ENCODE assay signal across 18 mouse cellular contexts in the genomic region with DNA sequence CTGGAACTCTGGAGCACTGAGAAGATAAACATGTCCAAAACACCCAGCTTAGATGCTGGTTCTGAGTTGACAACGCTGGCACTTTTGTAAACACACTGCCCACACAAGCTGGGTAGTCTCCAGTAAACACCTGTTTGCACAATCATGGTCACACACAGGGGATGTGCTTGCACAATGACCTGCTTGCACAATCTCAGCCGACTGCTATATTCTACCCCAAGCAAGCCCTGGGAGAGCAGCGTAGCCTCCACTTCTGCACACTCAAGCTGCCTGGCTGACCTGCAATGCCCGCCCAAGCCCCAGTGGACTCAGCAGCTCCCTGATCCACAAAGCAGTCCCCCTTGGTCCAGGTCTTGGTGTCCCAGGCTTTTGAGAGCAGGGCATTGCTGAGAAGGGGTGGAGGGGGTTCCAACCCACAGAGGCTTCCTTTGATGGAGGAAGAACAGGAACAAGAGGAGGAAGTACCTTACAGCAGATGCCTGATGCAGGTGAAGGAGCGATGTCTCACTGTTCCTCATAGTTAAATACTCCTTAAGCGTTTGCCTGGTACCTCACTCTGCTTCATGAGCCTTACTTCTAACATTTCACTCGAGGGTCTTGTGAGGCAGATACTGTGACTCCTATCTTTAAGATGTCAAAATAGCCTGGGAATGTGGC. TPM values are rescaled to one million over a fixed set of nuclear protein-coding genes. Genes with fewer than 3 reads are reported as not detected.
A peak's percentile ranks its signal among the peaks of the same experiment; 100 is the strongest.
DNase-seq lines count a peak whose midpoint lies in the region; ATAC-seq and TF ChIP-seq lines count a peak whose summit lies in the region.
"Had no signal": no experiment of that assay in that cellular context is flagged by ENCODE, and none has a peak within 500 bp of the region (broad histone marks: within the 10 kb centered on the region; RNA-seq: fewer than 3 reads in every experiment).

No protein-coding gene starts in this region.

- intact Hi-C loops in gastrocnemius, adult 2 months (cut with DNase I), result no loop called here

- TF ChIP-seq CTCF in gastrocnemius, adult 2 months (IDR thresholded peaks at IDR 0.05), result no peak

- H3K27ac ChIP-seq in forebrain, embryonic 12.5 days, result no peak overlapping the region
- no peak overlapping the region for H3K27ac ChIP-seq in gastrocnemius, adult 2 months
- H3K27ac ChIP-seq: forebrain, embryonic 15.5 days; intestine, embryonic 15.5 days; limb, embryonic 13.5 days had no signal

- no peaks in the 10 kb centered on the region for H3K27me3 ChIP-seq in forebrain, embryonic 12.5 days
- H3K27me3 ChIP-seq: forebrain, embryonic 15.5 days; intestine, embryonic 15.5 days had no signal

- WGBS in forebrain, embryonic 12.5 days, result 86% methylated on average over 7 of the region's 7 CpGs

- H3K9ac ChIP-seq in forebrain, embryonic 12.5 days, result no peak overlapping the region
- H3K9ac ChIP-seq: forebrain, embryonic 15.5 days; intestine, embryonic 15.5 days; limb, embryonic 13.5 days had no signal

- no peaks in the 10 kb centered on the region for H3K4me1 ChIP-seq in forebrain, embryonic 12.5 days
- H3K4me1 ChIP-seq: forebrain, embryonic 15.5 days; intestine, embryonic 15.5 days; limb, embryonic 13.5 days had no signal

- no peak overlapping the region for H3K4me3 ChIP-seq in forebrain, embryonic 12.5 days (replicated peaks)
- no peak overlapping the region for H3K4me3 ChIP-seq in gastrocnemius, adult 2 months
- H3K4me3 ChIP-seq: forebrain, embryonic 15.5 days; intestine, embryonic 15.5 days; limb, embryonic 13.5 days; myocyte had no signal

- no peak overlapping the region for H3K4me2 ChIP-seq in forebrain, embryonic 12.5 days
- H3K4me2 ChIP-seq: forebrain, embryonic 15.5 days; heart, embryonic 11.5 days; intestine, embryonic 15.5 days; limb, embryonic 13.5 days had no signal

- peak; percentile 21 for DNase-seq in adrenal gland, adult 2 months
- DNase-seq in adrenal gland, postnatal 25 days, result no peak
- DNase-seq in brain, adult 2 months (ENCODE audit: low read depth, low spot score), result peak; percentile 16
- DNase-seq in lung, adult 18-20 months, result peak; percentile 49 to 60
- DNase-seq in gastrocnemius, adult 2 months, result no peak
- DNase-seq in gastrocnemius, adult 18-20 months (ENCODE audit: low spot score), result no peak
- DNase-seq: adrenal gland, adult 8-10 months; cerebellum, adult 18-20 months; gastrocnemius, postnatal 10 days; heart, postnatal 4 days; kidney, postnatal 36 days had no signal

- ATAC-seq in megakaryocyte progenitor cell, adult 5-6 weeks (replicated peaks; ENCODE audit: poor library complexity), result peak; percentile 86
- ATAC-seq in forebrain, embryonic 12.5 days (ENCODE audit: low FRiP score), result no peak
- ATAC-seq: forebrain, embryonic 15.5 days; intestine, embryonic 15.5 days had no signal

- no peaks in the 10 kb centered on the region for H3K36me3 ChIP-seq in forebrain, embryonic 12.5 days (replicated peaks)
- H3K36me3 ChIP-seq: forebrain, embryonic 15.5 days; intestine, embryonic 15.5 days; limb, embryonic 13.5 days had no signal

- no peaks in the 10 kb centered on the region for H3K9me3 ChIP-seq in forebrain, embryonic 12.5 days
- H3K9me3 ChIP-seq: forebrain, embryonic 15.5 days; intestine, embryonic 15.5 days; limb, embryonic 13.5 days had no signal

RNA-seq across cellular contexts. Expression of a gene that starts 6.5 kb away (rescaled TPM):
- 1 to 10 TPM; 1.5 to 1.6 TPM for total RNA-seq in adrenal gland, adult 2 months (2021)
- polyA plus RNA-seq in adrenal gland, adult 2 months (2012; rRNA removed), result 3.1 TPM in 2 replicates
- 0.88 and 1.5 TPM in 2 replicates for total RNA-seq in adrenal gland, postnatal 25 days (2021)
- 118 and 119 TPM in 2 replicates for total RNA-seq in megakaryocyte progenitor cell, adult 5-6 weeks (2015)
- 75.0 and 76.9 TPM in 2 replicates for total RNA-seq in megakaryocyte progenitor cell, adult 5-6 weeks (2017)
- 0.18 and 0.51 TPM in 2 replicates for polyA plus RNA-seq in forebrain, embryonic 12.5 days (2016; fragmentation: Nextera tagmentation; extraction: Ambion mirVana)
- total RNA-seq in gastrocnemius, adult 2 months (2021), result under 1 TPM; 0.17 to 0.26 TPM
- total RNA-seq in gastrocnemius, adult 18-20 months (2021), result under 1 TPM; 0.30 to 0.31 TPM
- polyA plus RNA-seq: myocyte had no signal

RNA-seq across cellular contexts. Expression of a gene that starts 28.9 kb away (rescaled TPM):
- total RNA-seq in adrenal gland, adult 2 months (2021), result 100 to 1,000 TPM in 1 of 2 experiments, 10 to 100 TPM in 1; 77.2 to 112 TPM
- polyA plus RNA-seq in adrenal gland, adult 2 months (2012; rRNA removed), result 196 TPM in 2 replicates
- 74.4 and 98.0 TPM in 2 replicates for total RNA-seq in adrenal gland, postnatal 25 days (2021)
- total RNA-seq in megakaryocyte progenitor cell, adult 5-6 weeks (2015), result 196 and 200 TPM in 2 replicates
- total RNA-seq in megakaryocyte progenitor cell, adult 5-6 weeks (2017), result 76.1 and 90.5 TPM in 2 replicates
- polyA plus RNA-seq in forebrain, embryonic 12.5 days (2016; fragmentation: Nextera tagmentation; extraction: Ambion mirVana), result 125 and 132 TPM in 2 replicates
- 10 to 100 TPM; 72.3 to 86.8 TPM for total RNA-seq in gastrocnemius, adult 2 months (2021)
- total RNA-seq in gastrocnemius, adult 18-20 months (2021), result 10 to 100 TPM; 79.5 to 80.7 TPM

RNA-seq across cellular contexts. Expression of a gene that starts 40.6 kb away (rescaled TPM):
- 10 to 100 TPM in 1 of 2 experiments, 1 to 10 TPM in 1; 9.5 to 10.9 TPM for total RNA-seq in adrenal gland, adult 2 months (2021)
- polyA plus RNA-seq in adrenal gland, adult 2 months (2012; rRNA removed), result 1.6 and 2.1 TPM in 2 replicates
- total RNA-seq in adrenal gland, postnatal 25 days (2021), result 7.2 and 12.2 TPM in 2 replicates
- 13.5 and 15.5 TPM in 2 replicates for total RNA-seq in megakaryocyte progenitor cell, adult 5-6 weeks (2015)
- total RNA-seq in megakaryocyte progenitor cell, adult 5-6 weeks (2017), result 20.3 and 31.9 TPM in 2 replicates
- 26.8 and 32.2 TPM in 2 replicates for polyA plus RNA-seq in forebrain, embryonic 12.5 days (2016; fragmentation: Nextera tagmentation; extraction: Ambion mirVana)
- 1 to 10 TPM; 2.3 to 3.7 TPM for total RNA-seq in gastrocnemius, adult 2 months (2021)
- 1 to 10 TPM; 3.1 TPM for total RNA-seq in gastrocnemius, adult 18-20 months (2021)

Comparison
In these comparisons a context has a peak if more than half of its experiments do, and no peak if none do; other contexts are left out.
1. DNase-seq: peak in adrenal gland, adult 2 months (single experiment), brain, adult 2 months (single experiment) and lung, adult 18-20 months (2 of 2); none in adrenal gland, postnatal 25 days (single experiment), gastrocnemius, adult 2 months (single experiment) and gastrocnemius, adult 18-20 months (single experiment).
2. RNA of a gene that starts 6.5 kb away (total RNA-seq): 75.0 to 119 TPM in megakaryocyte progenitor cell, adult 5-6 weeks; 1.5 to 1.6 TPM in adrenal gland, adult 2 months, 0.88 to 1.5 TPM in adrenal gland, postnatal 25 days, 0.30 to 0.31 TPM in gastrocnemius, adult 18-20 months and 0.17 to 0.26 TPM in gastrocnemius, adult 2 months; every median in the first group is over 10 times any median in the second.